Mouse (Mus musculus): ENCODE measurements around the gene Dnajc2.

GRCm38 (mm10) chr5:21717165-21717715 is 67.8 kb downstream of the Dnajc2 start:
- TF ChIP-seq CTCF (IDR thresholded peaks at IDR 0.05) (no peak), POLR2A (IDR thresholded peaks at IDR 0.05; ENCODE audit: insufficient read depth, low read depth, low read length) (no peak)

All from heart, adult 2 months (tissue).